Mouse (Mus musculus) CH12.LX (cell line): Measurements from ENCODE around the gene Slc9a8. TPM values are rescaled to one million over a fixed set of nuclear protein-coding genes. Genes with fewer than 3 reads are reported as not detected.

Source experiments
- DNase-seq: peaks from one replicate; pipeline ENCODE4 v3.0.0-alpha.2; 2013; ENCODE audit errors: extremely low read depth
- H3K27ac ChIP-seq: 2 replicates; pipeline ENCODE4 v1.5.1; 2012; ENCODE audit warnings: low read depth, mild to moderate bottlenecking, control low read depth, moderate library complexity; ENCODE audit not compliant: insufficient read depth
- H3K27me3 ChIP-seq: replicated peaks from 2 replicates; pipeline ENCODE3; 2012; ENCODE audit warnings: inconsistent platforms
- H3K36me3 ChIP-seq, 2 experiments: replicated peaks in 1 of 2; 2 replicates each; pipeline versions ENCODE3 to v1.6.1; 2012; ENCODE audit warnings: inconsistent platforms in 1 of 2, low read length in 1 of 2, mild to moderate bottlenecking in 1 of 2, mixed read lengths in 1 of 2, moderate library complexity in 1 of 2; ENCODE audit not compliant: control insufficient read depth in 1 of 2, insufficient read depth in 1 of 2
- H3K4me1 ChIP-seq, 2 experiments: 2 replicates each; pipeline ENCODE4 v1.6.1; 2012; ENCODE audit warnings: inconsistent platforms in 1 of 2, moderate library complexity in 1 of 2; ENCODE audit not compliant: insufficient read depth in 2 of 2, control insufficient read depth in 1 of 2
- H3K4me2 ChIP-seq: 2 replicates; pipeline ENCODE4 v1.6.1; 2012; ENCODE audit warnings: low read depth, mild to moderate bottlenecking, control low read depth; ENCODE audit not compliant: poor library complexity, insufficient read depth, severe bottlenecking
- H3K4me3 ChIP-seq, 3 experiments: fragments of 150-350 bp in 1 of 3; sonication (generic) in 1 of 3; replicated peaks in 1 of 3; 2 replicates each; pipeline versions ENCODE3 to v1.5.1; 2011 to 2012; ENCODE audit warnings: low read depth in 2 of 3, low read length in 2 of 3, mild to moderate bottlenecking in 2 of 3, moderate library complexity in 2 of 3, control low read depth in 1 of 3, improper control_type of control experiment in 1 of 3, inconsistent platforms in 1 of 3, mixed read lengths in 1 of 3; ENCODE audit not compliant: poor library complexity in 1 of 3
- H3K79me2 ChIP-seq: replicated peaks from 2 replicates; pipeline ENCODE4 v1.6.1; 2012; ENCODE audit warnings: mild to moderate bottlenecking, moderate library complexity; ENCODE audit not compliant: control insufficient read depth, poor library complexity, insufficient read depth, severe bottlenecking; ENCODE audit errors: extremely low read depth
- H3K9ac ChIP-seq: 2 replicates; pipeline ENCODE4 v1.6.1; 2012; ENCODE audit warnings: low read depth, mild to moderate bottlenecking, control low read depth, moderate library complexity; ENCODE audit not compliant: insufficient read depth
- H3K9me3 ChIP-seq: replicated peaks from 2 replicates; pipeline ENCODE3; 2012; ENCODE audit warnings: low read length, inconsistent platforms, mixed read lengths
- CTCF ChIP-seq, 2 experiments: IDR thresholded peaks in 1 of 2; conservative IDR thresholded peaks in 1 of 2; 2 replicates each; pipeline ENCODE4 v1.5.1; 2011 to 2012; ENCODE audit warnings: low read depth in 2 of 2, low read length in 2 of 2, improper control_type of control experiment in 1 of 2, inconsistent platforms in 1 of 2, mild to moderate bottlenecking in 1 of 2, moderate library complexity in 1 of 2
- E2F4 ChIP-seq: IDR thresholded peaks from 2 replicates; pipeline ENCODE4 v1.6.1; 2011; ENCODE audit warnings: low read depth, low read length, improper control_type of control experiment; ENCODE audit not compliant: insufficient replicate concordance
- EP300 ChIP-seq: IDR thresholded peaks from 2 replicates; pipeline ENCODE4 v1.6.1; 2011; ENCODE audit warnings: low read length, improper control_type of control experiment
- IRF4 ChIP-seq: IDR thresholded peaks from 2 replicates; pipeline ENCODE4 v1.6.1; 2014; ENCODE audit warnings: low read depth, mild to moderate bottlenecking, inconsistent platforms, low read length, improper control_type of control experiment
- KAT2A ChIP-seq: IDR thresholded peaks from 2 replicates; pipeline ENCODE4 v1.6.1; 2012; ENCODE audit warnings: low read length, improper control_type of control experiment, inconsistent platforms; ENCODE audit not compliant: insufficient replicate concordance
- MAX ChIP-seq: IDR thresholded peaks from 2 replicates; pipeline ENCODE4 v1.6.1; 2011; ENCODE audit warnings: low read length, improper control_type of control experiment
- MEF2A ChIP-seq: IDR thresholded peaks from 2 replicates; pipeline ENCODE4 v1.6.1; 2014; ENCODE audit warnings: low read depth, mild to moderate bottlenecking, inconsistent platforms, low read length, improper control_type of control experiment, borderline replicate concordance
- MXI1 ChIP-seq: IDR thresholded peaks from 2 replicates; pipeline ENCODE4 v1.6.1; 2011; ENCODE audit warnings: mild to moderate bottlenecking, low read depth, low read length, improper control_type of control experiment
- MYC ChIP-seq: IDR thresholded peaks from 2 replicates; pipeline ENCODE4 v1.6.1; 2011; ENCODE audit warnings: low read depth, mild to moderate bottlenecking, improper control_type of control experiment, low read length
- NELFE ChIP-seq: IDR thresholded peaks from 2 replicates; pipeline ENCODE4 v1.6.1; 2011; ENCODE audit warnings: low read depth, low read length, improper control_type of control experiment
- POLR2A ChIP-seq: IDR thresholded peaks from 2 replicates; pipeline ENCODE4 v1.6.1; 2011; ENCODE audit warnings: low read depth, mild to moderate bottlenecking, improper control_type of control experiment, low read length
- POLR2AphosphoS2 ChIP-seq: IDR thresholded peaks from 2 replicates; pipeline ENCODE4 v1.6.1; 2011; ENCODE audit warnings: low read depth, low read length, improper control_type of control experiment
- RAD21 ChIP-seq: IDR thresholded peaks from 2 replicates; pipeline ENCODE4 v1.6.1; 2011; ENCODE audit warnings: low read depth, mild to moderate bottlenecking, low read length, improper control_type of control experiment, moderate library complexity
- SMC3 ChIP-seq: IDR thresholded peaks from 2 replicates; pipeline ENCODE4 v1.6.1; 2011; ENCODE audit warnings: low read depth, low read length, improper control_type of control experiment
- TCF12 ChIP-seq: IDR thresholded peaks from 2 replicates; pipeline ENCODE4 v1.6.1; 2014; ENCODE audit warnings: low read depth, mild to moderate bottlenecking, inconsistent platforms, low read length, improper control_type of control experiment
- UBTF ChIP-seq: IDR thresholded peaks from 2 replicates; pipeline ENCODE4 v1.6.1; 2012; ENCODE audit warnings: low read depth, mild to moderate bottlenecking, inconsistent platforms, low read length, improper control_type of control experiment, moderate library complexity
- USF2 ChIP-seq: conservative IDR thresholded peaks from 2 replicates; pipeline ENCODE4 v1.6.1; 2011; ENCODE audit warnings: low read depth, low read length, improper control_type of control experiment
- ZC3H11A ChIP-seq: IDR thresholded peaks from 2 replicates; pipeline ENCODE4 v1.6.1; 2012; ENCODE audit warnings: low read depth, mild to moderate bottlenecking, inconsistent platforms, low read length, improper control_type of control experiment
- dilution Hi-C: fragments of 300-500 bp; cut with MboI; formaldehyde crosslinking; loops from 2 replicates; pipeline ENCODE4 v1.14.3; 2020; ENCODE audit warnings: low sequenced_read_pairs; ENCODE audit not compliant: extremely low pct_unique_long_range_greater_than_20kb, extremely low pct_ligation_motif_present
- in situ Hi-C: fragments of 300-500 bp; cut with MboI; formaldehyde crosslinking; loops from 3 replicates; pipeline ENCODE4 v1.14.3; 2019; ENCODE audit warnings: low sequenced_read_pairs, low pct_ligation_motif_present, low pct_unique_long_range_greater_than_20kb, mixed read lengths
- polyA plus RNA-seq: library from polyadenylated mRNA; unstranded; fragments of >175 nt; gene quantifications from 2 replicates; pipeline ENCODE4 v1.2.1, GENCODE M21; 2012; ENCODE audit warnings: low read depth; ENCODE audit not compliant: insufficient read length
- total RNA-seq, 2 experiments: library from RNA; depleted of rRNA; stranded (reverse); fragments of 300-350 nt in 1 of 2; fragments of >200 nt in 1 of 2; gene quantifications; 2 replicates each; pipeline ENCODE4 v1.2.3; 2012 to 2014

The Slc9a8 gene
- total and polyA plus RNA-seq, 3 experiments, result 14.5 to 26.0 (median 25.0) TPM

DNA sequence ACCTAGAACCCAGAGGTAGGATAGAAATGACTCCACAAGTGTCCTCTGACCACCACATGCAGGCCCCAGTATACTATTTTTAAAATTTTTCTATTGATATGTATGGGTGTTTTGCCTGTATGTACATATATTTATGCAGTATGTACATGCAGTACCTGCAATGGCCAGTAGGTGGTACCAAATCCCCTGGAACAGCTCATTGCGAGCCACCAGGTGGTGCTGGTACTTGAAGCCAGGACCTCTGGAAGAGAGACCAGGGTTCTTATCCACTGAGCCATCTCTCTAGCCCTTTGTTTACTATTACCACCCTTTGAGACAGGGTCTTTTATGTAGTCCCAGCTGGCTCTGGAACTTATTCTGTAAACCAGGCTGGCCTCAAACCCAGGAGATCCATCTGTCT is 2.3 kb upstream of the Slc9a8 start:
- H3K79me2 ChIP-seq, result peaks cover 30% of the 10 kb centered on the region
- no peak overlapping the region for H3K4me3 ChIP-seq
- peaks cover 5 to 14% of the 10 kb centered on the region in 2 experiments for H3K36me3 ChIP-seq
- in situ Hi-C loops, result loop anchor here (25.0 kb wide), 1 partner anchor 132 kb away; no protein-coding TSS in a partner anchor
- no peaks in the 10 kb centered on the region for H3K27me3 ChIP-seq
- dilution Hi-C loops, result no loop called here
- no peak overlapping the region for H3K4me2 ChIP-seq
- H3K27ac ChIP-seq, result no peak overlapping the region
- no peak for TF ChIP-seq KAT2A
- TF ChIP-seq RAD21, result peak; percentile 64
- peak; percentile 63; the same call in 1 of the 2 replicates for TF ChIP-seq NELFE
- no peak for TF ChIP-seq UBTF
- TF ChIP-seq MEF2A, result no peak
- TF ChIP-seq MAX, result peak; percentile 39; the same call in 1 of the 2 replicates
- TF ChIP-seq MYC, result peak; percentile 69; the same call in 1 of the 2 replicates
- TF ChIP-seq POLR2A, result no peak
- no peak for TF ChIP-seq USF2
- no peak for TF ChIP-seq IRF4
- TF ChIP-seq SMC3, result peak; percentile 80
- TF ChIP-seq TCF12, result peak; percentile 44; the same call in 1 of the 2 replicates
- peak; percentile 85 to 100 for TF ChIP-seq CTCF (conservative IDR thresholded peaks at IDR 0.05 in 1 of 2, IDR thresholded peaks at IDR 0.05 in 1 of 2; ENCODE audit: low read depth in 2 of 2, low read length in 2 of 2)
- TF ChIP-seq MXI1, result no peak
- peak; percentile 11; the same call in 1 of the 2 replicates for TF ChIP-seq ZC3H11A
- TF ChIP-seq POLR2AphosphoS2, result 0 out of 2 replicates have a peak, but pooled peaks have one; percentile 22
- TF ChIP-seq, all 38 proteins: peak for 9
- peaks cover 2 to 40% of the 10 kb centered on the region in 2 experiments; a peak in 3 of 4 replicates for H3K4me1 ChIP-seq
- peaks cover 4% of the 10 kb centered on the region for H3K9me3 ChIP-seq
- H3K9ac ChIP-seq, result no peak overlapping the region
- peak; percentile 88 for DNase-seq

- peak; percentile 20 for DNase-seq
- H3K4me2 ChIP-seq, result peak overlapping the region; percentile 93
- H3K27ac ChIP-seq, result peak overlapping the region; percentile 73
- peaks cover 20 to 30% of the 10 kb centered on the region in 2 experiments for H3K36me3 ChIP-seq
- 0 out of 2 replicates have a peak, but pooled peaks have one; percentile 10 for TF ChIP-seq MYC
- TF ChIP-seq KAT2A, result no peak
- no peak for TF ChIP-seq POLR2AphosphoS2
- TF ChIP-seq E2F4, result no peak
- TF ChIP-seq EP300, result no peak
- no peak for TF ChIP-seq MEF2A
- H3K27me3 ChIP-seq, result no peaks in the 10 kb centered on the region
- peak overlapping the region; percentile 68 to 90 (median 84) for H3K4me3 ChIP-seq
- dilution Hi-C loops, result no loop called here
- no peaks in the 10 kb centered on the region for H3K9me3 ChIP-seq
- peaks cover 2 to 57% of the 10 kb centered on the region in 2 experiments; a peak in 3 of 4 replicates for H3K4me1 ChIP-seq
- peaks cover 35% of the 10 kb centered on the region for H3K79me2 ChIP-seq
- in situ Hi-C loops, result loop anchor here (5.0 to 25.0 kb wide), 3 partner anchors 36 to 356 kb away; partner anchors contain the start of gene Znfx1
- H3K9ac ChIP-seq, result peak overlapping the region; percentile 90
These were observed 686 bp upstream of the Slc9a8 start for GRCm38 (mm10) chr2:167420811-167421241.
